ENCODE assay signal across 10 mouse cellular contexts in genomic region chr3:89176421-89176820, GRCm38 (mm10). TPM values are rescaled to one million over a fixed set of nuclear protein-coding genes. Genes with fewer than 3 reads are reported as not detected.
DNase-seq lines count a peak whose midpoint lies in the region; ATAC-seq and TF ChIP-seq lines count a peak whose summit lies in the region.
"Had no signal": no experiment of that assay in that cellular context is flagged by ENCODE, and none has a peak within 500 bp of the region (broad histone marks: within the 10 kb centered on the region; RNA-seq: fewer than 3 reads in every experiment).

No protein-coding gene starts in this region.

- WGBS in forebrain, embryonic 15.5 days: 85% methylated on average over 7 of the region's 7 CpGs
- WGBS in forebrain, postnatal 0 days: 83% methylated on average over 7 of the region's 7 CpGs
- 89% methylated on average over 7 of the region's 7 CpGs for WGBS in midbrain, embryonic 10.5 days
- WGBS in midbrain, embryonic 14.5 days: 86% methylated on average over 7 of the region's 7 CpGs
- 82% methylated on average over 7 of the region's 7 CpGs for WGBS in limb, embryonic 13.5 days

- peak overlapping the region; percentile 81; the same call in 1 of the 2 replicates for H3K4me3 ChIP-seq in forebrain, embryonic 15.5 days
- no peak overlapping the region for H3K4me3 ChIP-seq in forebrain, postnatal 0 days (ENCODE audit: low read depth, low read length)
- H3K4me3 ChIP-seq in midbrain, embryonic 10.5 days: peak overlapping the region; percentile 72; the same call in 1 of the 2 replicates
- no peak overlapping the region for H3K4me3 ChIP-seq in midbrain, embryonic 14.5 days (replicated peaks; ENCODE audit: low read depth, low read length)
- no peak overlapping the region; the same call in 1 of the 2 replicates for H3K4me3 ChIP-seq in limb, embryonic 13.5 days
- H3K4me3 ChIP-seq: neural tube, embryonic 13.5 days had no signal

- H3K9ac ChIP-seq in forebrain, embryonic 15.5 days (replicated peaks): no peak overlapping the region
- H3K9ac ChIP-seq in forebrain, postnatal 0 days: no peak overlapping the region
- no peak overlapping the region for H3K9ac ChIP-seq in midbrain, embryonic 14.5 days (replicated peaks; ENCODE audit: low read length)
- H3K9ac ChIP-seq in limb, embryonic 13.5 days: peak overlapping the region; percentile 39; the same call in 1 of the 2 replicates
- H3K9ac ChIP-seq: heart, embryonic 15.5 days; hindbrain, embryonic 15.5 days; neural tube, embryonic 13.5 days had no signal

- ATAC-seq in forebrain, embryonic 15.5 days (replicated peaks): no peak; the same call in 1 of the 2 replicates
- ATAC-seq in forebrain, postnatal 0 days: no peak
- no peak for ATAC-seq in midbrain, embryonic 14.5 days (ENCODE audit: low FRiP score, low TSS enrichment)
- ATAC-seq in limb, embryonic 13.5 days (ENCODE audit: low FRiP score, low read depth): no peak

- H3K36me3 ChIP-seq in forebrain, embryonic 15.5 days: peaks cover 74% of the 10 kb centered on the region
- peaks cover 70% of the 10 kb centered on the region for H3K36me3 ChIP-seq in forebrain, postnatal 0 days (ENCODE audit: insufficient read depth)
- H3K36me3 ChIP-seq in midbrain, embryonic 10.5 days: peaks cover 81% of the 10 kb centered on the region
- H3K36me3 ChIP-seq in midbrain, embryonic 14.5 days (ENCODE audit: control insufficient read depth, insufficient read depth, low read length): peaks cover 77% of the 10 kb centered on the region
- H3K36me3 ChIP-seq in limb, embryonic 13.5 days: peaks cover 80% of the 10 kb centered on the region

- no peak overlapping the region for H3K27ac ChIP-seq in forebrain, embryonic 15.5 days (replicated peaks)
- no peak overlapping the region for H3K27ac ChIP-seq in forebrain, postnatal 0 days (ENCODE audit: low read depth, low read length)
- H3K27ac ChIP-seq in midbrain, embryonic 10.5 days (replicated peaks): no peak overlapping the region
- H3K27ac ChIP-seq in midbrain, embryonic 14.5 days (replicated peaks; ENCODE audit: low read depth, low read length): no peak overlapping the region
- no peak overlapping the region for H3K27ac ChIP-seq in limb, embryonic 13.5 days
- H3K27ac ChIP-seq: heart, embryonic 15.5 days; hindbrain, embryonic 15.5 days; neural tube, embryonic 13.5 days had no signal

- TF ChIP-seq CTCF in forebrain, postnatal 0 days (IDR thresholded peaks at IDR 0.05; ENCODE audit: low read depth): no peak

- no peaks in the 10 kb centered on the region for H3K9me3 ChIP-seq in forebrain, embryonic 15.5 days
- no peaks in the 10 kb centered on the region for H3K9me3 ChIP-seq in forebrain, postnatal 0 days (ENCODE audit: low read length)
- H3K9me3 ChIP-seq in midbrain, embryonic 10.5 days (replicated peaks): no peaks in the 10 kb centered on the region
- no peaks in the 10 kb centered on the region for H3K9me3 ChIP-seq in midbrain, embryonic 14.5 days (ENCODE audit: control insufficient read depth, low read length)
- no peaks in the 10 kb centered on the region for H3K9me3 ChIP-seq in limb, embryonic 13.5 days
- H3K9me3 ChIP-seq: heart, embryonic 15.5 days; hindbrain, embryonic 15.5 days; neural tube, embryonic 13.5 days had no signal

- H3K4me2 ChIP-seq in forebrain, embryonic 15.5 days (replicated peaks): no peak overlapping the region
- H3K4me2 ChIP-seq in forebrain, postnatal 0 days (ENCODE audit: low read depth): no peak overlapping the region
- H3K4me2 ChIP-seq in midbrain, embryonic 14.5 days (ENCODE audit: low read length): no peak overlapping the region
- H3K4me2 ChIP-seq in limb, embryonic 13.5 days (replicated peaks): peak overlapping the region; percentile 34
- H3K4me2 ChIP-seq: neural tube, embryonic 13.5 days had no signal

- no peaks in the 10 kb centered on the region for H3K27me3 ChIP-seq in forebrain, embryonic 15.5 days
- H3K27me3 ChIP-seq in forebrain, postnatal 0 days (ENCODE audit: insufficient read depth, low read length): no peaks in the 10 kb centered on the region
- H3K27me3 ChIP-seq in midbrain, embryonic 10.5 days (ENCODE audit: low read depth, poor library complexity, severe bottlenecking): no peaks in the 10 kb centered on the region
- no peaks in the 10 kb centered on the region for H3K27me3 ChIP-seq in midbrain, embryonic 14.5 days (ENCODE audit: control insufficient read depth, insufficient read depth, low read length)
- no peaks in the 10 kb centered on the region for H3K27me3 ChIP-seq in limb, embryonic 13.5 days
- H3K27me3 ChIP-seq: heart, embryonic 15.5 days; hindbrain, embryonic 15.5 days; neural tube, embryonic 13.5 days had no signal

- H3K4me1 ChIP-seq in forebrain, embryonic 15.5 days: peaks cover 22% of the 10 kb centered on the region
- H3K4me1 ChIP-seq in forebrain, postnatal 0 days (ENCODE audit: insufficient read depth): peaks cover 8% of the 10 kb centered on the region
- peaks cover 19% of the 10 kb centered on the region for H3K4me1 ChIP-seq in midbrain, embryonic 10.5 days
- peaks cover 10% of the 10 kb centered on the region for H3K4me1 ChIP-seq in midbrain, embryonic 14.5 days (ENCODE audit: control insufficient read depth, insufficient read depth, low read length)
- H3K4me1 ChIP-seq in limb, embryonic 13.5 days: peaks cover 21% of the 10 kb centered on the region

- DNase-seq in forebrain, postnatal 0 days: no peak
- no peak for DNase-seq in midbrain, embryonic 10.5 days (ENCODE audit: low spot score)
- DNase-seq in midbrain, embryonic 14.5 days: no peak
- DNase-seq in right cerebral cortex, postnatal 14 days: no peak
- DNase-seq in kidney, adult 11 months: no peak

RNA-seq across cellular contexts. Expression of gene Scamp3, which starts 0.9 kb away (rescaled TPM):
- 116 and 120 TPM in 2 replicates for polyA plus RNA-seq in forebrain, embryonic 15.5 days (2015; fragmentation: Nextera tagmentation; extraction: Ambion mirVana)
- total RNA-seq in forebrain, postnatal 0 days (2014; rRNA removed): 44.3 and 63.7 TPM in 2 replicates
- polyA plus RNA-seq in forebrain, postnatal 0 days (2015; fragmentation: Nextera tagmentation; extraction: Ambion mirVana): 116 and 124 TPM in 2 replicates
- 99.2 and 104 TPM in 2 replicates for polyA plus RNA-seq in midbrain, embryonic 10.5 days (2016; fragmentation: Nextera tagmentation; extraction: Ambion mirVana)
- polyA plus RNA-seq in midbrain, embryonic 14.5 days (2014; fragmentation: Nextera tagmentation; extraction: Ambion mirVana): 104 and 123 TPM in 2 replicates
- 115 and 119 TPM in 2 replicates for polyA plus RNA-seq in limb, embryonic 13.5 days (2015; fragmentation: Nextera tagmentation; extraction: Ambion mirVana)

RNA-seq across cellular contexts. Expression of gene Fam189b, which starts 6.5 kb away (rescaled TPM):
- 22.3 and 24.6 TPM in 2 replicates for polyA plus RNA-seq in forebrain, embryonic 15.5 days (2015; fragmentation: Nextera tagmentation; extraction: Ambion mirVana)
- total RNA-seq in forebrain, postnatal 0 days (2014; rRNA removed): 8.9 and 12.7 TPM in 2 replicates
- 23.8 and 31.8 TPM in 2 replicates for polyA plus RNA-seq in forebrain, postnatal 0 days (2015; fragmentation: Nextera tagmentation; extraction: Ambion mirVana)
- polyA plus RNA-seq in midbrain, embryonic 10.5 days (2016; fragmentation: Nextera tagmentation; extraction: Ambion mirVana): 31.0 and 35.0 TPM in 2 replicates
- polyA plus RNA-seq in midbrain, embryonic 14.5 days (2014; fragmentation: Nextera tagmentation; extraction: Ambion mirVana): 25.0 and 25.3 TPM in 2 replicates
- polyA plus RNA-seq in limb, embryonic 13.5 days (2015; fragmentation: Nextera tagmentation; extraction: Ambion mirVana): 34.0 and 35.2 TPM in 2 replicates

RNA-seq across cellular contexts. Expression of gene Clk2, which starts 11.8 kb away (rescaled TPM):
- polyA plus RNA-seq in forebrain, embryonic 15.5 days (2015; fragmentation: Nextera tagmentation; extraction: Ambion mirVana): 26.5 and 26.9 TPM in 2 replicates
- total RNA-seq in forebrain, postnatal 0 days (2014; rRNA removed): 35.6 and 43.1 TPM in 2 replicates
- polyA plus RNA-seq in forebrain, postnatal 0 days (2015; fragmentation: Nextera tagmentation; extraction: Ambion mirVana): 11.2 and 12.8 TPM in 2 replicates
- polyA plus RNA-seq in midbrain, embryonic 10.5 days (2016; fragmentation: Nextera tagmentation; extraction: Ambion mirVana): 33.8 and 34.0 TPM in 2 replicates
- 22.0 and 24.6 TPM in 2 replicates for polyA plus RNA-seq in midbrain, embryonic 14.5 days (2014; fragmentation: Nextera tagmentation; extraction: Ambion mirVana)
- 32.3 and 36.6 TPM in 2 replicates for polyA plus RNA-seq in limb, embryonic 13.5 days (2015; fragmentation: Nextera tagmentation; extraction: Ambion mirVana)

RNA-seq across cellular contexts. Expression of gene Hcn3, which starts 16.4 kb away (rescaled TPM):
- 30.1 and 34.3 TPM in 2 replicates for polyA plus RNA-seq in forebrain, embryonic 15.5 days (2015; fragmentation: Nextera tagmentation; extraction: Ambion mirVana)
- total RNA-seq in forebrain, postnatal 0 days (2014; rRNA removed): 44.9 and 45.5 TPM in 2 replicates
- 22.7 and 30.3 TPM in 2 replicates for polyA plus RNA-seq in forebrain, postnatal 0 days (2015; fragmentation: Nextera tagmentation; extraction: Ambion mirVana)
- 6.3 and 10.6 TPM in 2 replicates for polyA plus RNA-seq in midbrain, embryonic 10.5 days (2016; fragmentation: Nextera tagmentation; extraction: Ambion mirVana)
- 23.6 and 30.7 TPM in 2 replicates for polyA plus RNA-seq in midbrain, embryonic 14.5 days (2014; fragmentation: Nextera tagmentation; extraction: Ambion mirVana)
- 2.0 and 3.0 TPM in 2 replicates for polyA plus RNA-seq in limb, embryonic 13.5 days (2015; fragmentation: Nextera tagmentation; extraction: Ambion mirVana)

RNA-seq across cellular contexts. Expression of gene Gba, which starts 26.3 kb away (rescaled TPM):
- polyA plus RNA-seq in forebrain, embryonic 15.5 days (2015; fragmentation: Nextera tagmentation; extraction: Ambion mirVana): 39.2 and 42.7 TPM in 2 replicates
- total RNA-seq in forebrain, postnatal 0 days (2014; rRNA removed): 46.9 and 51.1 TPM in 2 replicates
- polyA plus RNA-seq in forebrain, postnatal 0 days (2015; fragmentation: Nextera tagmentation; extraction: Ambion mirVana): 40.4 and 41.7 TPM in 2 replicates
- polyA plus RNA-seq in midbrain, embryonic 10.5 days (2016; fragmentation: Nextera tagmentation; extraction: Ambion mirVana): 37.1 and 41.5 TPM in 2 replicates
- 42.0 and 47.8 TPM in 2 replicates for polyA plus RNA-seq in midbrain, embryonic 14.5 days (2014; fragmentation: Nextera tagmentation; extraction: Ambion mirVana)
- polyA plus RNA-seq in limb, embryonic 13.5 days (2015; fragmentation: Nextera tagmentation; extraction: Ambion mirVana): 35.6 and 40.2 TPM in 2 replicates

Comparison
In these comparisons a context has a peak if more than half of its experiments do, and no peak if none do; other contexts are left out.
1. H3K4me3 ChIP-seq: peak in forebrain, embryonic 15.5 days (single experiment) and midbrain, embryonic 10.5 days (single experiment); none in forebrain, postnatal 0 days (single experiment), midbrain, embryonic 14.5 days (single experiment) and limb, embryonic 13.5 days (single experiment).